Mouse (Mus musculus) megakaryocyte, embryonic 14.5 days (primary cell): ENCODE results near the gene 4921517D22Rik.
"Not testable (repeated sequence)": the region's sequence is repeated elsewhere in the genome, so short reads cannot be mapped to it uniquely, and the experiment has no call there.

Experiments
- FLI1 ChIP-seq: IDR thresholded peaks from 2 replicates; pipeline ENCODE4 v1.6.1; 2012; ENCODE audit warnings: low read length, inconsistent platforms, mixed read lengths
- GATA1 ChIP-seq: IDR thresholded peaks from 3 replicates; pipeline ENCODE4 v1.6.1; 2012; ENCODE audit warnings: mixed read lengths, low read length, inconsistent platforms, borderline replicate concordance

- TF ChIP-seq GATA1, FLI1: not testable (repeated sequence)
These were observed 25.0 kb upstream of the 4921517D22Rik start for GRCm38 (mm10) chr13:59718857-59719440.
